Mouse (Mus musculus) adrenal gland, adult 10 weeks (tissue): ENCODE results near the gene Cryaa. TPM values are rescaled to one million over a fixed set of nuclear protein-coding genes. Genes with fewer than 3 reads are reported as not detected.

Experiments
- polyA plus RNA-seq: library from polyadenylated mRNA; stranded (reverse); fragments of 350-450 nt; fragmentation: Illumina TruSeq; extraction: RNeasy Lipid Tissue Mini Kit (QIAGEN cat#74804); gene quantifications from one replicate; pipeline ENCODE4 v1.2.3, GENCODE M21; 2014; ENCODE audit warnings: low read depth, low replicate concordance

The Cryaa gene
- polyA plus RNA-seq: not detected

GRCm38 (mm10) chr17:31677507-31677906 lies at the start of gene Cryaa:
Cryaa (plus strand) TSS chr17:31677807.

GRCm38 (mm10) chr17:31636942-31637811 lies 40.4 kb upstream of the Cryaa start, which contains the start of gene Cbs:
Cbs (minus strand) TSS chr17:31637238.

GRCm38 (mm10) chr17:31658468-31659185 lies 19.0 kb upstream of the Cryaa start, which contains the start of gene U2af1:
U2af1 (minus strand) TSS chr17:31658892.

Other genes starting within 250 kb of the Cryaa start
- gene Wdr4, start 157.8 kb upstream of the Cryaa start, polyA plus RNA-seq: 3.1 TPM
- gene Ndufv3, start 157.7 kb upstream of the Cryaa start, polyA plus RNA-seq: 57.2 TPM
- gene Pknox1, start 113.1 kb upstream of the Cryaa start, polyA plus RNA-seq: 5.8 TPM
- gene Cbs, start 40.6 kb upstream of the Cryaa start, polyA plus RNA-seq: 1.0 TPM
- 71.6 TPM for gene U2af1, start 18.9 kb upstream of the Cryaa start, polyA plus RNA-seq
- 7.2 TPM for gene Sik1, start 178.0 kb downstream of the Cryaa start, polyA plus RNA-seq